Mouse (Mus musculus): ENCODE data around the gene Dph2. TPM values are rescaled to one million over a fixed set of nuclear protein-coding genes. Genes with fewer than 3 reads are reported as not detected.

Dph2 gene
- polyA plus RNA-seq (2015; fragmentation: Nextera tagmentation; extraction: Ambion mirVana) = 21.8 and 23.6 TPM in 2 replicates

GRCm38 (mm10) chr4:117891738-117892161 lies at the start of gene Dph2:
Gene Dph2, minus strand, starts transcription at chr4:117892032.
- Histone ChIP-seq H3K4me1 (replicated peaks) (peaks cover 16% of the 10 kb centered on the region), H3K27me3 (no peaks in the 10 kb centered on the region), H3K27ac (replicated peaks) (no peak within 1 kb of the TSS), H3K9ac (peak within 1 kb of the TSS; percentile 30), H3K4me2 (peak within 1 kb of the TSS; percentile 67), H3K36me3 (peaks cover 27% of the 10 kb centered on the region), H3K4me3 (peak within 1 kb of the TSS; percentile 56), H3K9me3 (no peaks in the 10 kb centered on the region)
- peak; percentile 87 for ATAC-seq (ENCODE audit: low FRiP score, low read depth)
- WGBS = under 1% methylated on average over 21 of the region's 21 CpGs

- Histone ChIP-seq H3K36me3 (no peaks in the 10 kb centered on the region), H3K27ac (replicated peaks) (no peak overlapping the region), H3K4me1 (replicated peaks) (no peaks in the 10 kb centered on the region), H3K27me3 (no peaks in the 10 kb centered on the region), H3K4me3 (no peak overlapping the region), H3K9ac (no peak overlapping the region), H3K9me3 (no peaks in the 10 kb centered on the region), H3K4me2 (no peak overlapping the region)
- WGBS = 95% methylated on average over 5 of the region's 5 CpGs
- ATAC-seq (ENCODE audit: low FRiP score, low read depth) = no peak
These were observed 45.1 kb upstream of the Dph2 start for GRCm38 (mm10) chr4:117936964-117937363.

DNA sequence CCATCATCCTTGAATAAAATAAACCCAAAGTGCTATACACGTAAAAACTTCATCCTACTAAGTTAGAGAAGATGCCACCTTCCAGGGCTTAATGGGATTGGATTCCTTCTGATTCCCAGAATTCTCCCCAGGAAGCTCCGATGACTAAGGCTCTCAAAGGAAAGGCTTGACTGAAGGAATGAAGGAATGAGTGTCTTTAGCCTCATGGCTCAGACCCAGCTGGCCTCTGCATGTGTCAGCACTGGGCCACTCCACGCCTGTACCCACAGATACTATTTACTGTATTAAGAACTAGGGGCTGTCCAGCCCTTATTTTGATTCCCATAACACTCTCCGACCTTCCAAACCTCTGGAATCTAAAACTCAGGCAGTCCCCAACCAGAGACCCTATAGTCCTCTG lies 42.2 kb upstream of the Dph2 start:
- H3K9me3 ChIP-seq = no peaks in the 10 kb centered on the region
- peaks cover 8% of the 10 kb centered on the region for H3K4me1 ChIP-seq (replicated peaks)
- no peak overlapping the region for H3K4me2 ChIP-seq
- no peaks in the 10 kb centered on the region for H3K36me3 ChIP-seq
- no peak for ATAC-seq (ENCODE audit: low FRiP score, low read depth)
- H3K27ac ChIP-seq (replicated peaks) = no peak overlapping the region
- 93% methylated on average over 4 of the region's 4 CpGs for WGBS
- peaks cover 15% of the 10 kb centered on the region for H3K27me3 ChIP-seq
- H3K9ac ChIP-seq = no peak overlapping the region
- H3K4me3 ChIP-seq = no peak overlapping the region

DNA sequence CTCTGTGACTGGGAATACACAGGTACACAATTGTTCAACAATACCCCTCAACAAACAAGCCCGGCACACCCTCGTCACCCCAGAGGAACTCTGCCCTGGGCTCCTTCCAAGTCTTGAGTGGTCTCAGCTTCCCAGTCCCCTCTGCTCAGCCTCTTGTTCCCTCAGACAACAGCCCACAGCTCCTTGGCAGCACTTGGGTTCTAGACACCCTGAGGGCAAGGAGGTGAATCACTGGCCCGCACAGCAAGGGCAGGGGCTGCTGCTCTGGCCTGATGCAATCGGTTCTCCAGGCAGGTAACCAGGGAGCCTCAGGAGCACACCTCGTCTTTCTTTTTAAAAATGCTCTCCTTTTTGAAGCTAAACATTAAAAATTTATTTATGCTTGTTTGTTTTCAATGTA lies 41.4 kb upstream of the Dph2 start:
- no peak overlapping the region for H3K4me3 ChIP-seq
- no peak overlapping the region for H3K4me2 ChIP-seq
- WGBS = 90% methylated on average over 5 of the region's 5 CpGs
- H3K27ac ChIP-seq (replicated peaks) = no peak overlapping the region
- ATAC-seq (ENCODE audit: low FRiP score, low read depth) = no peak
- peaks cover 23% of the 10 kb centered on the region for H3K27me3 ChIP-seq
- H3K4me1 ChIP-seq (replicated peaks) = peaks cover 13% of the 10 kb centered on the region
- H3K9me3 ChIP-seq = no peaks in the 10 kb centered on the region
- H3K36me3 ChIP-seq = no peaks in the 10 kb centered on the region
- no peak overlapping the region for H3K9ac ChIP-seq

DNA sequence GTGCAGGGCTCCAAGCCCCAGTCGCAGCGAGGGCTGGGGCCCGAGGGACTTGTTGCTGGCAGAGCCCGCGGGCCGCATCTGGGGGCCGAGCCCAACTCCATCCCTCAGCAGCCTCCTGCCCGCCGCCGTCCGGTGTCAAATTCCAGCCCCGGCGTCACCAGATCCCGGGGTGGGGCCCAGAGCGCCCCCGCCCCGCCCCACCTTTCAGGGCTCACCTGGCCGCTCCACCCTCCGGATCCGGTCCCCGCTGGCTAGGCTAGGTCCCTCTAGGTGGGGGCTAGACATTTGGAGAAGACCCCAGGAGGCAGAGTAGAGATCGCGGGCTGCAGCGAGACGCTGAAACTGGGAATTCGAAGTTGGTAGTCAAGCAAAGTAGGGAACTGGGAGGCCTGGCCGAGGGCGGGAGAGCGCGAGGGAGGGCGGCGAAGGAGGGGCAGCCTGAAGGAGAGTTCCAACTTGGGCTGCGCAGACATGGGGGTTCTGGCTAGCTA lies 37.6 kb upstream of the Dph2 start, which contains the start of gene Artn:
Gene Artn, minus strand, starts transcription at position 373 of the 491 bp plus-strand sequence.
- Histone ChIP-seq H3K4me3 (peak within 1 kb of the TSS; percentile 26), H3K4me1 (replicated peaks) (peaks cover 28% of the 10 kb centered on the region), H3K36me3 (no peaks in the 10 kb centered on the region), H3K9me3 (no peaks in the 10 kb centered on the region), H3K9ac (0 out of 2 replicates have a peak within 1 kb of the TSS, but pooled peaks have one; percentile 7), H3K4me2 (peak within 1 kb of the TSS; percentile 55), H3K27ac (replicated peaks) (no peak within 1 kb of the TSS), H3K27me3 (peaks cover 28% of the 10 kb centered on the region)
- ATAC-seq (ENCODE audit: low FRiP score, low read depth) = no peak
- WGBS = 1% methylated on average over 33 of the region's 33 CpGs

- Histone ChIP-seq H3K4me1 (replicated peaks) (peaks cover 28% of the 10 kb centered on the region), H3K4me2 (peak overlapping the region; percentile 55), H3K27me3 (peaks cover 28% of the 10 kb centered on the region), H3K27ac (replicated peaks) (no peak overlapping the region), H3K9me3 (no peaks in the 10 kb centered on the region), H3K4me3 (no peak overlapping the region), H3K9ac (no peak overlapping the region), H3K36me3 (no peaks in the 10 kb centered on the region)
- ATAC-seq (ENCODE audit: low FRiP score, low read depth) = no peak
- whole genome bisulfite sequencing = 2% methylated on average over 13 of the region's 13 CpGs
These were observed 36.9 kb upstream of the Dph2 start for GRCm38 (mm10) chr4:117928699-117929241.

- Histone ChIP-seq H3K4me3 (no peak overlapping the region), H3K4me1 (replicated peaks) (peaks cover 28% of the 10 kb centered on the region), H3K27me3 (peaks cover 28% of the 10 kb centered on the region), H3K27ac (replicated peaks) (no peak overlapping the region), H3K9me3 (no peaks in the 10 kb centered on the region), H3K36me3 (no peaks in the 10 kb centered on the region), H3K9ac (no peak overlapping the region), H3K4me2 (no peak overlapping the region)
- WGBS = 13% methylated on average over 6 of the region's 6 CpGs
- peak; percentile 32 for ATAC-seq (ENCODE audit: low FRiP score, low read depth)
These were observed 36.4 kb upstream of the Dph2 start for GRCm38 (mm10) chr4:117928234-117928633.

GRCm38 (mm10) chr4:117926545-117927482 lies 35.0 kb upstream of the Dph2 start:
- H3K4me3 ChIP-seq = peak overlapping the region; percentile 44
- ATAC-seq (ENCODE audit: low FRiP score, low read depth) = peak; percentile 83
- WGBS = 1% methylated on average over 66 of the region's 71 CpGs
- peak overlapping the region; percentile 49 for H3K9ac ChIP-seq
- H3K4me1 ChIP-seq (replicated peaks) = peaks cover 28% of the 10 kb centered on the region
- peaks cover 28% of the 10 kb centered on the region for H3K27me3 ChIP-seq
- no peaks in the 10 kb centered on the region for H3K36me3 ChIP-seq
- H3K4me2 ChIP-seq = peak overlapping the region; percentile 79
- no peak overlapping the region for H3K27ac ChIP-seq (replicated peaks)
- no peaks in the 10 kb centered on the region for H3K9me3 ChIP-seq

DNA sequence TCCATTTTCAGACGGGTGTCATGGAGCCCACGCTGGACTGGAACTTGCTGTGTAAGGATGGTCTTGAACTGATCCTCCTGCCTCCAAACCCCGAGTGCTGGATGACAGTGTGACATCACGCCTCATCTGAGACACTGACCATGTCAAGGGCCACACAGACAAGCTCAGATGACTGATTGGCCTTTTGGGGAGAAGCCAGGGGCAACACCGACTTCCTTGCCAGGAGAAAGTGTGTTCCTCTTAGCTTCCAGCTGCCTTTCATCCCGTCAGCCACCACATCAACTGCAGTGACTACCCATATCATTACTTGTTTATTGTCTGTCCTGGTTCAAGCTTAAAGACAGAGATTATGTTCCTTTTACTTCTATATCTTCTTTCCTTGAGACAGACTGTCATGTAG lies 33.1 kb upstream of the Dph2 start:
- Histone ChIP-seq H3K27me3 (peaks cover 22% of the 10 kb centered on the region), H3K27ac (replicated peaks) (no peak overlapping the region), H3K9ac (no peak overlapping the region), H3K9me3 (no peaks in the 10 kb centered on the region), H3K36me3 (no peaks in the 10 kb centered on the region), H3K4me1 (replicated peaks) (peaks cover 28% of the 10 kb centered on the region), H3K4me3 (no peak overlapping the region), H3K4me2 (no peak overlapping the region)
- ATAC-seq (ENCODE audit: low FRiP score, low read depth) = no peak
- 62% methylated on average over 4 of the region's 6 CpGs for WGBS

- Histone ChIP-seq H3K4me2 (no peak overlapping the region), H3K9ac (no peak overlapping the region), H3K27ac (replicated peaks) (no peak overlapping the region), H3K9me3 (no peaks in the 10 kb centered on the region), H3K4me1 (replicated peaks) (peaks cover 17% of the 10 kb centered on the region), H3K4me3 (no peak overlapping the region), H3K36me3 (no peaks in the 10 kb centered on the region), H3K27me3 (peaks cover 7% of the 10 kb centered on the region)
- ATAC-seq (ENCODE audit: low FRiP score, low read depth) = no peak
- 62% methylated on average over 2 of the region's 2 CpGs for WGBS
These were observed 31.6 kb upstream of the Dph2 start for GRCm38 (mm10) chr4:117923450-117923849.

GRCm38 (mm10) chr4:117921358-117921757 lies 29.5 kb upstream of the Dph2 start:
- no peaks in the 10 kb centered on the region for H3K36me3 ChIP-seq
- H3K27ac ChIP-seq (replicated peaks) = no peak overlapping the region
- no peaks in the 10 kb centered on the region for H3K9me3 ChIP-seq
- 89% methylated on average over 2 of the region's 2 CpGs for WGBS
- no peak overlapping the region for H3K9ac ChIP-seq
- ATAC-seq (ENCODE audit: low FRiP score, low read depth) = no peak
- H3K4me3 ChIP-seq = no peak overlapping the region
- H3K4me2 ChIP-seq = no peak overlapping the region
- H3K27me3 ChIP-seq = peaks cover 5% of the 10 kb centered on the region; the same call in 1 of the 2 replicates
- peaks cover 1% of the 10 kb centered on the region; the same call in 1 of the 2 replicates for H3K4me1 ChIP-seq (replicated peaks)

DNA sequence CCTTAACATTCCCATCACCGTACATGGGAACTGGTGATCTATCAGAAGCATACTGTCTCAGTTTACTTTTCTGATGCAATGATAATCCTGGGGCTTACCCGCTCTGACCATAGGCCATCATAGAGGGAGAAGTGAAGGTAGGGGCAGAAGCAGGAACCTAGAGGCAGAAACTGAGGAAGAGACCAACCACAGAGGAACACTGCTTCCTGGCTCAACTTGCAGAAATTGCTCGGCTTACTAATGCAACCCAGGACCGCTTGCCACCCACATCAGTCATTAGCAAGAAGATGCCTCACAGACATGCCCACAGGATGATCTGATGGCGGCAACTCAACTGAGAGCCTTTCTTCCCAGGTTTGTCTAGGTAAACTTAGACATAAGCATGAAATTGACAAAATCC lies 26.9 kb upstream of the Dph2 start:
- no peaks in the 10 kb centered on the region for H3K27me3 ChIP-seq
- H3K4me2 ChIP-seq = no peak overlapping the region
- no peak overlapping the region for H3K9ac ChIP-seq
- no peak overlapping the region for H3K4me3 ChIP-seq
- H3K27ac ChIP-seq (replicated peaks) = no peak overlapping the region
- WGBS = 90% methylated on average over 5 of the region's 5 CpGs
- no peaks in the 10 kb centered on the region for H3K36me3 ChIP-seq
- H3K4me1 ChIP-seq (replicated peaks) = peaks cover 14% of the 10 kb centered on the region
- ATAC-seq (ENCODE audit: low FRiP score, low read depth) = no peak
- no peaks in the 10 kb centered on the region for H3K9me3 ChIP-seq

Data from hindbrain, embryonic 15.5 days (tissue).